Mouse (Mus musculus): ENCODE results near the gene Napb.

DNA sequence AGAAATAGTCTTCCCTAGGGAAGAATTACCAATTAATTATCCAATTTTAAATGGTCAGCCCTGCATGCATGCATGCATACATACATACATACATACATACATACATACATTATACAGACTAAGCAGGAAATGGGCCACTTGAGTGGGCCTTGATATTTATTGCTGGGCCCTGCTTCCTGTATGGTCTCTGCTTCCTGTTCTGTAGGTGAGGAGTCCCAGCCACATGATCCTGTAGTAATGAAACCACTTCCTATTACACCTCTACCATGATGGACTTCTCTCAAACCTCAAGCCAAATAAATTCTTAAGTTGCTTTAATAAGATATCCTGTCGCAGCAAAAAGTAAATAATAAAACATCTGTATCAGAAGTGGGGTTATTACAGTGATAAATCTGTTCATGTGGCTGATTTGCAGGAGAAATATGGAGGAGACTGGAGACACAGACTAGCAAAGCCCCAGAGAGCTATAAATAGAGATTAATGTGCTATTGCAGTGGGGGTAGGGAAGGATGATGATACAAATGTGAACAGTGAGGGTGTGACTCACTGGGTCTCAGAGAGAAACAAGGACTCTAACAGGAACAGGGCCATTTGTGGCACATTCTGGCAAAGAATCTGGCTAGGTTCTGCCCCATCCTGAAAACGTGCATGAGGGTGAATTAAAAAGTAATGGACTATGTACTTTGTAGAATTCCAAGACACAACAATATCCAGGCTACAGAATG, 12.8 kb downstream of the Napb start:
- TF ChIP-seq USF1 (IDR thresholded peaks at IDR 0.05; ENCODE audit: low read depth) (no peak), CTCF (IDR thresholded peaks at IDR 0.05; ENCODE audit: control insufficient read depth, insufficient read depth, insufficient read length) (no peak), MAX (IDR thresholded peaks at IDR 0.05) (no peak), MYOD1 (IDR thresholded peaks at IDR 0.05; ENCODE audit: control insufficient read depth, insufficient read length, low read depth) (no peak), MYOG (IDR thresholded peaks at IDR 0.05; ENCODE audit: control insufficient read depth, extremely low read depth, insufficient read length) (no peak), CEBPB (IDR thresholded peaks at IDR 0.05; ENCODE audit: low read depth) (no peak)
